Mouse (Mus musculus): ENCODE data around the gene Kirrel3.

DNA sequence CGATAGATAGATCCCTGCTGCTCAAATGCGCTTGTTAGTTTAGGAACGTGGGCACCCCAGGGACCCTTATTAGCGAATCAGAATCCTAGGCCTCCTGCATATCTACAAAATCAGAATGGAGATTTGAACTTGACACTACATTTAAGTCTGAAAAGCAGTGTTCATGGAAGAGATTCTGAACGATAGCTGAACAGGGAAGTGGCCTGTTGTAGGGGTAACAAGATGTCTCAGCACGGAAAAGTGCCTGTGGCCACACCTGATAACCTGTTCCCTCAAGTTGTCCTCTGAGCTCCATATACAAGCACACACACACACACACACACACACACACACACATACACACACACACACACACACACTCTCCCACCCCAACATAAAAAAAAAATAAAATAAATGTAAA lies 571.9 kb downstream of the Kirrel3 start:
- no peak for TF ChIP-seq CTCF (IDR thresholded peaks at IDR 0.05; ENCODE audit: low read depth)
- no peak for TF ChIP-seq EP300 (IDR thresholded peaks at IDR 0.05; ENCODE audit: low read depth)
